Mouse (Mus musculus) cerebellum, postnatal 36 days (tissue): ENCODE results near the gene Porcn.
A peak's percentile ranks its signal among the peaks of the same experiment; 100 is the strongest.

Experiments used
- DNase-seq, 2 experiments: peaks; one replicate each; pipeline ENCODE4 v3.0.0; 2021 to 2022; ENCODE audit warnings: mixed read lengths in 2 of 2

The Porcn gene

GRCm38 (mm10) chrX:8206015-8206693 lies at the start of gene Porcn:
Gene Porcn, minus strand, starts transcription at chrX:8206525.
- DNase-seq: peak; percentile 84 to 93

DNA sequence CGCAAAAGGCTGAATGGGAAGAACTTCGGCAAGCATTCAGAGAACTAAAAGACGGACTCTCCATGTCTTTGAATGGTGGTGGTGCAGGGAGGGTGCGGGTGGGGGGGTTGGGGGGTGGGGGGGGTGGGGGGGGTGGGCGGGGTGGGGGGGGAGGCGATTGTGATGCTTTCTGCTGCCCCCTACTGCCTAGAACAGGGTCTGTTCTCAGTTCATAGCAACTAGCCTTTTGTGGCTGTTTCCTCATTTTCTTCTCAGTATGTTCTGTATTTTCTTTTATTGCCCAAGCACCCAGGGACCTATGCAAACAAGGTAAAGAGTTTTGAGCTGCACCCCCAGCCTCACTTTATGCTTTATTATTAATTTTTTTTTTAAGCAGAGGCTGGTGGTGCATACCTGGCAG lies 49.5 kb upstream of the Porcn start:
- no peak for DNase-seq

DNA sequence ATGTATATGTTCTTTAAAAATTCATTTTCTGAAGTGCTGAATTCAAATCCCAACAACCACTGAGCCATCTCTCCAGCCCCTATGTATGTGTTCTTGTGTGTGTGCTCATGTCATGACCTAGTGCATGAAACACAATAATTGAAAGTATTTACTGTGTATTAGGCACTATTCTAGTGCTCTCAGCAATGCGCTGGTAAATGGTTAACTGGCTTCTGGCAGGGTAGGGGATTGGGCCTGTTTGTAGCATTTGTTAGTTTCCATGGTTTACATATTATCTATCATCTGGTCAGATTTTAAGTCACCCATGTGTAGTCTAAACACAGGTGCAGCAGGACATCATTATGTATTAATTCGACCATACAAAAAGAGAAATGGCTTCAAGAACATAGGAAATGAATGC lies 47.4 kb upstream of the Porcn start:
- no peak for DNase-seq

DNA sequence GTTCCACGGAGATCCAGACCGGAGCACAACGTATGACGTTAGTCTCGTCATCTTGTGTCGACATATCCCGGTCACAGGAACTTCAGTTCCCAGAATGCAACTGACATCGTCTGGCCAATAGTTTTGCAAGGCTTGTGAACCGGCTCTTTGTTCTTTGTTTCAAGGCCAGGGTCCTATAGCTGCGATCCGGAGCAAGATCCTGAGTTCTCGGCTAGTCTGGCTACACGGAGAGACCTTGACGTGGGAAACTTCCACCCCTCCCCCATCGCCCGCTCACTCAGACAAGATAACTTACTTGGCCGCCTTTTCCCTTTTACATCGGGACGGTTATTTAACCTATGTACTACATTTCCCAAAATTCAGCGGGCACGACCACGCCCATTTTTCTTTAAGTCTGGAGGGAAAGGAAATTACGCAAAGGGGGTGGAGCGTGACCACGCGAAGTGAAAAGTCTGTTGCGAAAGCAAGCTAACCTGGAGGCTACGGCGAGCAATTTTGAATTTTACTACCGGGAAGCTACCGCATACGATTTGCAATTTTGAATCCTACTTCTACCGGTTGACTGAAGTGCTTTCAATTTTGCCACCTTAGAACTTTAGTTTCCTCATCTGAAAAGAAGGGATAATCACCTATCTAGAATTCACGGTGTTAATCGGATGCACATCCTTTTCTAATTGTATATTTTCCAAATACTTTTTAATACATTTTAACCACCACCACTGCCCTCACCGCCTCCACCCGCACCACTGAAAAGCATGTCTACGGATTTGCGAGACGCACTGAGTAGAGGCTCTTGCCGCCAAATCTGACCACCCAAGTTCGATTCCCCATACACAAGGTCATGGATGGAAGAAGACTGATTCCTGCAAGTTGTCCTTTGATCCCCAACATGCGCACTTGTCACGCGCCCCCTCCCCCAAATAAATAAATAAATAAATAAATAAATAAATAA lies 46.3 kb upstream of the Porcn start, which contains the start of gene Ftsj1:
Gene Ftsj1 (minus strand): TSS at position 73 of the 952 bp plus-strand sequence.
- DNase-seq: peak; percentile 74 to 82

- DNase-seq: no peak
Measured at GRCm38 (mm10) chrX:8251789-8252333, 45.5 kb upstream of the Porcn start.

DNA sequence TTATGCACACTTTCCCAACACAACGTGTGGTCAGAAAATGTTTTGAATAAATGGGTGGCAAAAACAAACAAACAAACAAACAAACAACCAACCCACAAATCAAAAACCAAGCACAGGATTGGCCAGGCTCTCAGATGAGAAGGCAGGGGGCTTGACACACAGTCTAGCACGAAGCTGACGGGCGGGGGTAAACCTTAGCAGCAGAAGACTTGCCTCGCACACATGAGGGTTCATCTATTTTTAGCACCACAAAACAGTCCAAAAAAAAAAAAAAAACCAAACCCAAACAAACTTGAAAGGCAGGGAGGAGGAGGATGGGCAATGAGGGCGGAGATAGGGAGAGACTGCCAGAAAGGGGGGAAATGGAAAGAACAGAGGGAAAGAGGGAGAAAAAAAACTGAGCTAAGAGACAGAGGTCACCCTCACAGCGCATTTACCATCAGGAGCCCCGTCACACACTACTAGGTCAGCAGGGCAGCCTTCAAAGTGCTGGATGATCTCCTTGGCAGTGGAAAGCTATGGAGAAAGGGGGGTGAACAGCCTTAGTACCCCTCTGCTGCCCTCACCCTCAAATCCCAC lies 42.3 kb upstream of the Porcn start:
- no peak for DNase-seq

GRCm38 (mm10) chrX:8247680-8248079 lies 41.4 kb upstream of the Porcn start:
- DNase-seq: no peak

- no peak for DNase-seq
Measured at GRCm38 (mm10) chrX:8238804-8239395, 32.6 kb upstream of the Porcn start.

GRCm38 (mm10) chrX:8236704-8237103 lies 30.4 kb upstream of the Porcn start:
- DNase-seq: no peak

GRCm38 (mm10) chrX:8233602-8234001 lies 27.3 kb upstream of the Porcn start:
- no peak for DNase-seq

GRCm38 (mm10) chrX:8230272-8230671 lies 23.9 kb upstream of the Porcn start:
- no peak for DNase-seq

DNA sequence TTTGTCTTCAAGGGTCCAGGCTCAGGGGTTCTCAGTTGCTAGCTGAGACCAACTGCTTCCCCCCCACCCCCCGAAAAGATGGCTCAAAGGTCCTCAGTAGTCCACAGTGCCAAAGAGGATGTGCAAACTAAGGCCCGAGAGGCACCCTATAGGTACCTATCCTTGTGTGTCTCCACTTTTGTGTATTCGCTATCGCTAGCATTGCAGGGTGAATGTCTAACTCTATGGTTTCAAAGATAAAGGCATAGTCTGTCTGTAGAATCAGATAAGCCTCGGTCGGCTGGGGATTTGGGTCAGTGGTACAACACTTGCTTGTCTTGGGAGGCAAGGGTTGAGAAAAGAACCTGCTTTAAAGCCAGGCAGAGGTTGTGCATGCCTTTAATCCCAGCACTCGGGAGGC lies 17.1 kb upstream of the Porcn start:
- no peak for DNase-seq

DNA sequence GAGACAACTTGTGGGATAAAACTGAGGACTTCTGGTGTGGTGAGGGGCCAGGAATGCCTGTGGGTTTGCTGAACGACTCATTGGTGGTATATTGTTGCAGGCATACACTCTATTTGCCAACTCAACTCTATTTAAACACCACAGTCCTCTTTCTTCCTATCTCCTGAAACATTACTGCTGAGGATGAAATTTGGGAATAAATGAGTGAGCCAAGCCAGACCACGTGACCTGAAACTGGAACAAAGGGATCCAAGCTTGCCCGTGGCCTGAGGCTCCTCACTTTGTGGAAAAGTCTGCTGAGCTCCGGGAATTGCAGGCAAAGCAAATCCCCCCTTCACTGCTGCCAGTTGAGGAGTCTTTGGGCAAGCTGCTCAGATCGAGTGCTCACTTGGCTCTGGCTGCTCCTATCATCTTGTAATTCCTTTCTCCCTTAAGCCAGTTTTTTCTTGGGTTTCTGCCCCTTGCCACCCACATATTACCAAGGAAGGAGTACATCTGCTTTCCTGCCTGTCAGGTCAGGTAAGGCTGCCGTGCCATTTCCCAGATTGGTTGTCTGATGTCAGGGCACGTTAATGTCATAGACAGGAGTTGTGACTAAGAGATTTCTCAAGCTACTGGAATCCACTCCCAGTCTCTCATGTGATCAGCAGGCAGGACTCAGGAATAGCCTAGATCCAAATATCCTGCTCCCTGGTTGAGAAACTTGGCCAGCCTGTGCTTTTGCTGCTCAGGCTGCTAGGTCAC lies 16.5 kb upstream of the Porcn start:
- peak; percentile 36 to 55 for DNase-seq

DNA sequence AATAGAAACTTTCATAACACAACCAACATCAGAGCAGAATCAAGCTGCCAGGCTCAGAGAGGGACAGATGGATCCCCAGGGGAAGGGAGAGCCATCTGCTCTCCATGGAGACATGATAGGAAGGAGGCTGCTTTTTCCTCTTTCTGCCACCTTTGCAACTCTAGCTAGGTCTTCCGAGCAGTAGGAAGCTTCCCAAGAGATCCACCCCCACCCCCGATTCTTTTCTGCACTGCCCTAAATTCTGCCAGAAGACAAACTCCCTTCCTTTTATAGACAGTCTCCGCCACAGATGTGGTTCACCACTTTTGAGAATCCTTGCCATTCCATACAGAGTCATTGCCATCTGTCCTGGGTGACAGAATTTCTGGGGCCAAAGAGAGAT lies 16.0 kb upstream of the Porcn start:
- DNase-seq: peak; percentile 51 to 64

DNA sequence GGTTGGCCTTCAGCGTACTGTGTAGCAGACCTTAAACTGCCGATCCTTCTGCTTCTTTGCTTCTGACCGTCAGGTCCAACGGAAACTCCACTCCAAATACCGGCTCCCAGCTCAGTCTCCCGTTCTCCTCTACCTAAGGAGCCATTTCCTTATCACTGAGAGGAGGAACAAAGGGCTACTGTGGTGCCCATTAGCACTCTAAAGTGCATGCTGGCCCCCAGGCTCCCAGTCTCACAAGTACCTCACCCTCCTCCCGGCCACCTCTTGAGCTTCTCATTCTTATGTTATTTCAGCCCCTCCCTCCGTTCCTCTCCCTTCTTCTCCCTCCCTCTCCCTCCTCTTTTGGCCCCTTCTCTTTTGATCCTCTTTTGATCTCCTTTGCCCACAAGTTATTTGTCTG lies 13.3 kb upstream of the Porcn start:
- DNase-seq: no peak

- DNase-seq: no peak
Measured at GRCm38 (mm10) chrX:8218114-8218513, 11.8 kb upstream of the Porcn start.

- DNase-seq: no peak
Measured at GRCm38 (mm10) chrX:8217383-8217782, 11.1 kb upstream of the Porcn start.

DNA sequence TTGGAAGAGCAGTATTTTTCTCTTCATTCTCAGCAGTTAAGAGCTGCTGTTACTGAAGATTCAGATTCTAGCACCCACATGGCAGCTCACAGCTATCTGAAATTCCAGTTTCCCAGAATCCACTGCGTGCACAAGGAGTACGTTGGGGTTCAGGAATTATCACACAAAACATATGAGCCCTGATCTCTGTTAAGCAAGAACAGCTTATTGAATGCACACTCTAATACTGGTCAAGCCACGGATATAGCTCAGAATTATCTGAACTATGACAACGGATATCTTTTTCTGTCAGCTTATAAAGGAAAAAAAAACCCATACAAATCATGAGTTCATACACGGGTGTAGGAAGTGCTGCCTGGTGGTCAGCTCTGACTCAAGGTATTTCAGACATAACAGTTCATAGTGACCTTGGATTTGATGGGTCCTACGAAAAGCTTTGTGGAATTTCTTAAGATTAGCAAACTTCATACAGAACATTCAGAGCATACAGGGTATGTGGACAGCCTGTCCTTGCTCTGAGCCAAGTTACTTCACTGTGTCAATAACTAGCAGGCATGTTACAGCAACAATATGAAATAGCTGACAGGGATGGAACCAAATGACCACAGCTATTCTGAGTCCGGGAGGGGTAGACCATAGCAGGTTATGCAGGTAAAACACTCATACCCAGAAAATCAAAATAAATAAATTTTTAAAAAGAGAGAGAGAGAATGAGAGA lies 5.3 kb upstream of the Porcn start:
- no peak for DNase-seq

DNA sequence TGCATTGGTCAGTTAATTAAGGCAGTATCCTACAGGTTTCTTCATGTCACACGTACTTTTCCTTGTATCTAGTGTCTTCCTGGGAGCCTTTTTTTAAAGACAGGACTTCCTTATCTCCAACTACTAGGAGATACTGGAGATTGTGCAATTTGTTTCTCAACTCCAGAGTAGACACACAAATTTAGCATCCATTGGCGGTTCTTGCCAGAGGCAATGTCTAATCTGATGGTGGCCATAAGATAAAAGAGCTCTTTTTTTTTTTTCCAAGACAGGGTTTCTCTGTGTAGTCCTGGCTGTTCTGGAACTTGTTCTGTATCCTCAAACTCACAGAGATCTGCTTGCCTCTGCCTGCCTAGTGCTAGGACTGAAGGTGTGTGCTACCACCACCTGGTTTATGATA lies 3.4 kb upstream of the Porcn start:
- DNase-seq: no peak

GRCm38 (mm10) chrX:8207224-8207623 lies 899 bp upstream of the Porcn start:
- DNase-seq: no peak

GRCm38 (mm10) chrX:8206694-8207197 lies 421 bp upstream of the Porcn start:
- DNase-seq: no peak
